ENCODE assay signal across 7 mouse cellular contexts in genomic region chr11:23667128-23667527, GRCm38 (mm10). TPM values are rescaled to one million over a fixed set of nuclear protein-coding genes. Genes with fewer than 3 reads are reported as not detected.
DNase-seq lines count a peak whose midpoint lies in the region; ATAC-seq and TF ChIP-seq lines count a peak whose summit lies in the region.

No protein-coding gene starts in this region.

- H3K9me3 ChIP-seq in lung, embryonic 15.5 days: no peaks in the 10 kb centered on the region
- H3K9me3 ChIP-seq in hindbrain, embryonic 11.5 days (ENCODE audit: control insufficient read depth, low read length): no peaks in the 10 kb centered on the region
- H3K9me3 ChIP-seq in liver, postnatal 0 days (ENCODE audit: low read length): no peaks in the 10 kb centered on the region

- no peaks in the 10 kb centered on the region for H3K27me3 ChIP-seq in lung, embryonic 15.5 days
- H3K27me3 ChIP-seq in hindbrain, embryonic 11.5 days (ENCODE audit: control insufficient read depth, insufficient read depth, low read length): no peaks in the 10 kb centered on the region
- H3K27me3 ChIP-seq in liver, postnatal 0 days (ENCODE audit: insufficient read depth, low read length): no peaks in the 10 kb centered on the region

- H3K36me3 ChIP-seq in lung, embryonic 15.5 days: no peaks in the 10 kb centered on the region
- H3K36me3 ChIP-seq in hindbrain, embryonic 11.5 days (ENCODE audit: control insufficient read depth, insufficient read depth, low read length): no peaks in the 10 kb centered on the region
- H3K36me3 ChIP-seq in liver, postnatal 0 days (replicated peaks; ENCODE audit: insufficient read depth, low read length): peaks cover 3% of the 10 kb centered on the region; the same call in 1 of the 2 replicates

- TF ChIP-seq CTCF in liver, postnatal 0 days (IDR thresholded peaks at IDR 0.05; ENCODE audit: low read depth): no peak

- TF ChIP-seq EP300 in liver, postnatal 0 days (IDR thresholded peaks at IDR 0.05; ENCODE audit: low read depth): no peak

- no peak for ATAC-seq in lung, embryonic 15.5 days (ENCODE audit: borderline replicate concordance, extremely low read depth, low FRiP score, low TSS enrichment)
- ATAC-seq in hindbrain, embryonic 11.5 days (ENCODE audit: low FRiP score): no peak
- ATAC-seq in liver, postnatal 0 days: no peak

- peak overlapping the region; percentile 95 for H3K4me3 ChIP-seq in lung, embryonic 15.5 days
- peak overlapping the region; percentile 33; the same call in 1 of the 2 replicates for H3K4me3 ChIP-seq in brown adipose tissue, adult 24 weeks (ENCODE audit: insufficient read depth, low read depth, low read length)
- H3K4me3 ChIP-seq in hindbrain, embryonic 11.5 days (ENCODE audit: low read depth, low read length): peak overlapping the region; percentile 69
- peak overlapping the region; percentile 97 for H3K4me3 ChIP-seq in liver, postnatal 0 days (ENCODE audit: low read depth, low read length)

- 26% methylated on average over 3 of the region's 3 CpGs for WGBS in lung, embryonic 15.5 days
- WGBS in hindbrain, embryonic 11.5 days: 69% methylated on average over 3 of the region's 3 CpGs
- 26% methylated on average over 3 of the region's 3 CpGs for WGBS in liver, postnatal 0 days (ENCODE audit: insufficient replicate concordance)

- peaks cover 5% of the 10 kb centered on the region; the same call in 1 of the 2 replicates for H3K4me1 ChIP-seq in lung, embryonic 15.5 days
- H3K4me1 ChIP-seq in brown adipose tissue, adult 24 weeks (ENCODE audit: control insufficient read depth, insufficient read depth, insufficient read length, low read length): peaks cover 7% of the 10 kb centered on the region; the same call in 1 of the 2 replicates
- H3K4me1 ChIP-seq in hindbrain, embryonic 11.5 days (replicated peaks; ENCODE audit: control insufficient read depth, insufficient read depth, low read length): no peaks in the 10 kb centered on the region
- H3K4me1 ChIP-seq in liver, postnatal 0 days (ENCODE audit: insufficient read depth): peaks cover 2% of the 10 kb centered on the region; the same call in 1 of the 2 replicates

- no peak overlapping the region for H3K27ac ChIP-seq in lung, embryonic 15.5 days
- no peak overlapping the region; the same call in 1 of the 2 replicates for H3K27ac ChIP-seq in brown adipose tissue, adult 24 weeks (replicated peaks; ENCODE audit: low read depth, low read length)
- no peak overlapping the region for H3K27ac ChIP-seq in hindbrain, embryonic 11.5 days (ENCODE audit: low read depth, low read length)
- 0 out of 2 replicates have a peak overlapping the region, but pooled peaks have one; percentile 96 for H3K27ac ChIP-seq in liver, postnatal 0 days (ENCODE audit: low read depth)

- H3K9ac ChIP-seq in lung, embryonic 15.5 days: peak overlapping the region; percentile 89; the same call in 1 of the 2 replicates
- no peak overlapping the region for H3K9ac ChIP-seq in hindbrain, embryonic 11.5 days (ENCODE audit: low read depth, low read length)
- H3K9ac ChIP-seq in liver, postnatal 0 days (replicated peaks): peak overlapping the region; percentile 96; the same call in 1 of the 2 replicates

- peak overlapping the region; percentile 72 for H3K4me2 ChIP-seq in lung, embryonic 15.5 days
- peak overlapping the region; percentile 63; the same call in 1 of the 2 replicates for H3K4me2 ChIP-seq in hindbrain, embryonic 11.5 days (replicated peaks; ENCODE audit: low read depth, low read length)
- H3K4me2 ChIP-seq in liver, postnatal 0 days (ENCODE audit: low read depth, low read length): peak overlapping the region; percentile 82

- no peak for DNase-seq in lung, postnatal 4 days
- DNase-seq in hindbrain, embryonic 11.5 days (ENCODE audit: low spot score): peak; percentile 4
- no peak for DNase-seq in liver, postnatal 0 days
- DNase-seq in thymus, postnatal 25 days: peak; percentile 20
- no peak for DNase-seq in urinary bladder, adult 2 months (ENCODE audit: low spot score)

RNA-seq across cellular contexts. Expression of gene Pex13, which starts 1.4 kb away (rescaled TPM):
- polyA plus RNA-seq in lung, embryonic 15.5 days (2015; fragmentation: Nextera tagmentation; extraction: Ambion mirVana): 26.7 and 33.3 TPM in 2 replicates
- polyA plus RNA-seq in brown adipose tissue, adult 24 weeks (2012; ENCODE audit: insufficient read depth, insufficient read length, missing spikeins): 137 and 149 TPM in 2 replicates
- polyA plus RNA-seq in hindbrain, embryonic 11.5 days (2014; fragmentation: Nextera tagmentation; extraction: Ambion mirVana): 42.2 and 49.6 TPM in 2 replicates
- 24.9 and 25.0 TPM in 2 replicates for polyA plus RNA-seq in liver, postnatal 0 days (2015; fragmentation: Nextera tagmentation; extraction: Ambion mirVana)
- polyA plus RNA-seq in urinary bladder, adult 2 months (2012; rRNA removed): 17.0 and 23.1 TPM in 2 replicates

RNA-seq across cellular contexts. Expression of gene Pus10, which starts 1.7 kb away (rescaled TPM):
- 19.1 and 20.6 TPM in 2 replicates for polyA plus RNA-seq in lung, embryonic 15.5 days (2015; fragmentation: Nextera tagmentation; extraction: Ambion mirVana)
- 22.4 and 28.6 TPM in 2 replicates for polyA plus RNA-seq in brown adipose tissue, adult 24 weeks (2012; ENCODE audit: insufficient read depth, insufficient read length, missing spikeins)
- polyA plus RNA-seq in hindbrain, embryonic 11.5 days (2014; fragmentation: Nextera tagmentation; extraction: Ambion mirVana): 19.3 and 21.6 TPM in 2 replicates
- polyA plus RNA-seq in liver, postnatal 0 days (2015; fragmentation: Nextera tagmentation; extraction: Ambion mirVana): 10.3 and 10.4 TPM in 2 replicates
- polyA plus RNA-seq in urinary bladder, adult 2 months (2012; rRNA removed): 11.0 and 11.2 TPM in 2 replicates

RNA-seq across cellular contexts. Expression of gene 0610010F05Rik, which starts 33.7 kb away (rescaled TPM):
- polyA plus RNA-seq in lung, embryonic 15.5 days (2015; fragmentation: Nextera tagmentation; extraction: Ambion mirVana): 22.8 and 25.3 TPM in 2 replicates
- polyA plus RNA-seq in brown adipose tissue, adult 24 weeks (2012; ENCODE audit: insufficient read depth, insufficient read length, missing spikeins): 16.5 and 20.5 TPM in 2 replicates
- polyA plus RNA-seq in hindbrain, embryonic 11.5 days (2014; fragmentation: Nextera tagmentation; extraction: Ambion mirVana): 74.3 and 82.2 TPM in 2 replicates
- polyA plus RNA-seq in liver, postnatal 0 days (2015; fragmentation: Nextera tagmentation; extraction: Ambion mirVana): 8.3 and 9.1 TPM in 2 replicates
- polyA plus RNA-seq in urinary bladder, adult 2 months (2012; rRNA removed): 7.4 and 8.5 TPM in 2 replicates

Comparison
In these comparisons a context has a peak if more than half of its experiments do, and no peak if none do; other contexts are left out.
1. H3K4me3 ChIP-seq: peak in every context shown above with its lines; median percentile 97 in liver, postnatal 0 days; 95 in lung, embryonic 15.5 days; 69 in hindbrain, embryonic 11.5 days; 33 in brown adipose tissue, adult 24 weeks.
2. DNase-seq: peak in hindbrain, embryonic 11.5 days (single experiment) and thymus, postnatal 25 days (single experiment); none in lung, postnatal 4 days (0 of 2), liver, postnatal 0 days (single experiment) and urinary bladder, adult 2 months (single experiment).
3. Peak in every context shown above with its lines, with median percentiles within 50 percentile points of each other: H3K4me2 ChIP-seq.